23 mouse cellular contexts compared by ENCODE assay signal in the genomic region with DNA sequence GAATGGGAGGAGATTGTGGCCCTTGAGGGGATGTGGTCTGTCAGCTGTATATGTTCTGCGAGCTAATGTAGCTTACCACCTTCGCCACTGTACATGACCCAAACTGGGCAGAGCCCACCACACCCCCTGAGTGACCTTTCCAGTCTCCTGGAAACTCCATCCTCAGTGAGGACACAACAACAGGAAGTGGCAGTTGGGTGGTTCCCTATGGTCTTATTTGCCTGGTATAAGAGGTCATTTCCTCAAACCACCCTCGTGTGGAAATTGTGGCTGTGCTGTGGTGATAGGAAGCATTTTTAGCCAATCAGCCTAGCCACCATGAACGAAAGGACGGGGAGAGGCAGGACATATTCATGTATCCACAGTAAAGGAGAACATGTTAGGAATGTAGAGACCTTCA. TPM values are rescaled to one million over a fixed set of nuclear protein-coding genes. Genes with fewer than 3 reads are reported as not detected.
DNase-seq lines count a peak whose midpoint lies in the region; ATAC-seq and TF ChIP-seq lines count a peak whose summit lies in the region.
"Had no signal": no experiment of that assay in that cellular context is flagged by ENCODE, and none has a peak within 500 bp of the region (broad histone marks: within the 10 kb centered on the region; RNA-seq: fewer than 3 reads in every experiment).

No protein-coding gene starts in this region.

- H3K4me3 ChIP-seq in lung, postnatal 0 days (ENCODE audit: low read depth, low read length), result no peak overlapping the region
- no peak overlapping the region for H3K4me3 ChIP-seq in forebrain, embryonic 16.5 days (replicated peaks; ENCODE audit: low read length)
- H3K4me3 ChIP-seq: embryonic facial prominence, embryonic 12.5 days; heart, embryonic 15.5 days; liver, embryonic 12.5 days; neural tube, embryonic 15.5 days; stomach, embryonic 15.5 days had no signal

- no peaks in the 10 kb centered on the region for H3K36me3 ChIP-seq in lung, postnatal 0 days (ENCODE audit: insufficient read depth, low read length)
- no peaks in the 10 kb centered on the region for H3K36me3 ChIP-seq in forebrain, embryonic 16.5 days (ENCODE audit: control insufficient read depth, insufficient read depth)
- H3K36me3 ChIP-seq: embryonic facial prominence, embryonic 12.5 days; G1E; heart, embryonic 15.5 days; liver, embryonic 12.5 days; neural tube, embryonic 15.5 days; stomach, embryonic 15.5 days had no signal

- H3K9ac ChIP-seq in lung, postnatal 0 days (replicated peaks; ENCODE audit: low read depth), result no peak overlapping the region
- no peak overlapping the region for H3K9ac ChIP-seq in forebrain, embryonic 16.5 days (replicated peaks; ENCODE audit: low read depth, low read length)
- H3K9ac ChIP-seq: embryonic facial prominence, embryonic 12.5 days; forebrain, postnatal 0 days; heart, embryonic 15.5 days; liver, embryonic 12.5 days; neural tube, embryonic 15.5 days; stomach, embryonic 15.5 days had no signal

- H3K4me2 ChIP-seq in lung, postnatal 0 days (replicated peaks; ENCODE audit: low read depth, low read length), result no peak overlapping the region
- no peak overlapping the region for H3K4me2 ChIP-seq in forebrain, embryonic 16.5 days (ENCODE audit: low read length)
- H3K4me2 ChIP-seq: embryonic facial prominence, embryonic 12.5 days; heart, embryonic 15.5 days; liver, embryonic 12.5 days; neural tube, embryonic 15.5 days; stomach, embryonic 15.5 days had no signal

- ATAC-seq in lung, postnatal 0 days, result peak; percentile 59
- peak; percentile 92 for ATAC-seq in megakaryocyte, adult 5-6 weeks (ENCODE audit: poor library complexity, severe bottlenecking)
- no peak for ATAC-seq in forebrain, embryonic 16.5 days
- ATAC-seq: activated CD4-positive, CD25-positive, alpha-beta regulatory T cell, adult 4 months; forebrain, postnatal 0 days; liver, embryonic 12.5 days had no signal

- WGBS in lung, postnatal 0 days, result 59% methylated on average over 5 of the region's 5 CpGs
- WGBS in forebrain, embryonic 16.5 days, result 87% methylated on average over 5 of the region's 5 CpGs

- DNase-seq in adrenal gland, postnatal 14 days, result peak; percentile 22
- no peak for DNase-seq in adrenal gland, postnatal 4 days (ENCODE audit: low spot score in 2 of 2)
- peak; percentile 94 for DNase-seq in 416B (ENCODE audit: low read depth)
- DNase-seq in lung, postnatal 0 days (ENCODE audit: low spot score), result peak; percentile 23
- DNase-seq in spleen, postnatal 4 days (ENCODE audit: low spot score in 2 of 2), result no peak
- no peak for DNase-seq in urinary bladder, postnatal 4 days (ENCODE audit: low spot score in 2 of 2)
- DNase-seq: cerebellum, adult 9-10 months; forebrain, postnatal 0 days; kidney, adult 8-10 months; kidney, postnatal 25 days; midbrain, embryonic 14.5 days; right cerebral cortex, postnatal 14 days; thymus, adult 18-20 months; thymus, postnatal 4 days had no signal

- peak; percentile 35; the same call in 1 of the 2 replicates for TF ChIP-seq EP300 in lung, postnatal 0 days (IDR thresholded peaks at IDR 0.05)

- H3K27me3 ChIP-seq in lung, postnatal 0 days (replicated peaks; ENCODE audit: insufficient read depth, low read length), result no peaks in the 10 kb centered on the region
- H3K27me3 ChIP-seq in forebrain, embryonic 16.5 days (replicated peaks; ENCODE audit: control insufficient read depth, insufficient read depth, low read length), result no peaks in the 10 kb centered on the region
- H3K27me3 ChIP-seq: embryonic facial prominence, embryonic 12.5 days; heart, embryonic 15.5 days; liver, embryonic 12.5 days; neural tube, embryonic 15.5 days; stomach, embryonic 15.5 days had no signal

- H3K9me3 ChIP-seq in lung, postnatal 0 days (ENCODE audit: low read length), result no peaks in the 10 kb centered on the region
- H3K9me3 ChIP-seq in forebrain, embryonic 16.5 days (ENCODE audit: control insufficient read depth, low read length), result no peaks in the 10 kb centered on the region
- H3K9me3 ChIP-seq: embryonic facial prominence, embryonic 12.5 days; G1E; heart, embryonic 15.5 days; liver, embryonic 12.5 days; neural tube, embryonic 15.5 days; stomach, embryonic 15.5 days had no signal

- no peak overlapping the region for H3K27ac ChIP-seq in lung, postnatal 0 days (ENCODE audit: low read length)
- no peak overlapping the region for H3K27ac ChIP-seq in forebrain, embryonic 16.5 days (ENCODE audit: low read length)
- H3K27ac ChIP-seq: embryonic facial prominence, embryonic 12.5 days; heart, embryonic 15.5 days; liver, embryonic 12.5 days; neural tube, embryonic 15.5 days; stomach, embryonic 15.5 days had no signal

- no peak for TF ChIP-seq CTCF in lung, postnatal 0 days (IDR thresholded peaks at IDR 0.05)

- H3K4me1 ChIP-seq in lung, postnatal 0 days (ENCODE audit: insufficient read depth, low read depth, low read length), result no peaks in the 10 kb centered on the region
- no peaks in the 10 kb centered on the region for H3K4me1 ChIP-seq in forebrain, embryonic 16.5 days (replicated peaks; ENCODE audit: control insufficient read depth, insufficient read depth, low read length)
- H3K4me1 ChIP-seq: embryonic facial prominence, embryonic 12.5 days; liver, embryonic 12.5 days; neural tube, embryonic 15.5 days; stomach, embryonic 15.5 days had no signal

RNA-seq across cellular contexts. Expression of a gene that starts 23.5 kb away (rescaled TPM):
- total RNA-seq in adrenal gland, postnatal 14 days (2021), result 13.9 and 15.1 TPM in 2 replicates
- total RNA-seq in adrenal gland, postnatal 4 days (2021), result 10 to 100 TPM; 22.5 to 26.1 TPM
- polyA plus RNA-seq in lung, postnatal 0 days (2015; fragmentation: Nextera tagmentation; extraction: Ambion mirVana), result 4.9 and 5.6 TPM in 2 replicates
- total RNA-seq in megakaryocyte, adult 5-6 weeks (2015), result 9.6 and 10.3 TPM in 2 replicates
- 14.0 and 19.0 TPM in 2 replicates for total RNA-seq in megakaryocyte, adult 5-6 weeks (2017)
- 34.8 and 39.2 TPM in 2 replicates for polyA plus RNA-seq in forebrain, embryonic 16.5 days (2015; fragmentation: Nextera tagmentation; extraction: Ambion mirVana)
- polyA plus RNA-seq: activated CD4-positive, CD25-positive, alpha-beta regulatory T cell, adult 4 months; G1E had no signal

Comparison
In these comparisons a context has a peak if more than half of its experiments do, and no peak if none do; other contexts are left out.
1. DNase-seq: peak in adrenal gland, postnatal 14 days (single experiment), 416B (single experiment) and lung, postnatal 0 days (single experiment); none in adrenal gland, postnatal 4 days (0 of 2), spleen, postnatal 4 days (0 of 2) and urinary bladder, postnatal 4 days (0 of 2).